Mouse (Mus musculus): ENCODE data around the gene Maff. TPM values are rescaled to one million over a fixed set of nuclear protein-coding genes. Genes with fewer than 3 reads are reported as not detected.

Maff gene
- total RNA-seq, 1 experiment from 2014 or later, result 5.8 TPM

GRCm38 (mm10) chr15:79359954-79360353 lies 13.5 kb downstream of the Maff start:
- no peak for ATAC-seq (replicated peaks; ENCODE audit: low read depth, poor library complexity, severe bottlenecking)

GRCm38 (mm10) chr15:79360371-79360770 lies 13.9 kb downstream of the Maff start:
- no peak for ATAC-seq (replicated peaks; ENCODE audit: low read depth, poor library complexity, severe bottlenecking)

- peak; percentile 60 for ATAC-seq (replicated peaks; ENCODE audit: low read depth, poor library complexity, severe bottlenecking)
These were observed 14.6 kb downstream of the Maff start for GRCm38 (mm10) chr15:79361023-79361422.

GRCm38 (mm10) chr15:79364120-79364519 lies 17.7 kb downstream of the Maff start:
- no peak for ATAC-seq (replicated peaks; ENCODE audit: low read depth, poor library complexity, severe bottlenecking)

- ATAC-seq (replicated peaks; ENCODE audit: low read depth, poor library complexity, severe bottlenecking), result no peak
These were observed 18.6 kb downstream of the Maff start for GRCm38 (mm10) chr15:79365068-79365467.

- ATAC-seq (replicated peaks; ENCODE audit: low read depth, poor library complexity, severe bottlenecking), result no peak
These were observed 20.0 kb downstream of the Maff start for GRCm38 (mm10) chr15:79366402-79366801.

- ATAC-seq (replicated peaks; ENCODE audit: low read depth, poor library complexity, severe bottlenecking), result no peak
These were observed 21.9 kb downstream of the Maff start for GRCm38 (mm10) chr15:79368313-79368811.

GRCm38 (mm10) chr15:79368861-79369440 lies 22.5 kb downstream of the Maff start:
- no peak for ATAC-seq (replicated peaks; ENCODE audit: low read depth, poor library complexity, severe bottlenecking)

- ATAC-seq (replicated peaks; ENCODE audit: low read depth, poor library complexity, severe bottlenecking), result no peak
These were observed 23.2 kb downstream of the Maff start for GRCm38 (mm10) chr15:79369452-79370280.

- peak; percentile 75 for ATAC-seq (replicated peaks; ENCODE audit: low read depth, poor library complexity, severe bottlenecking)
These were observed 23.9 kb downstream of the Maff start for GRCm38 (mm10) chr15:79370281-79370843.

- no peak for ATAC-seq (replicated peaks; ENCODE audit: low read depth, poor library complexity, severe bottlenecking)
These were observed 28.3 kb downstream of the Maff start for GRCm38 (mm10) chr15:79374760-79375159.

GRCm38 (mm10) chr15:79377681-79378080 lies 31.3 kb downstream of the Maff start:
- ATAC-seq (replicated peaks; ENCODE audit: low read depth, poor library complexity, severe bottlenecking), result no peak

GRCm38 (mm10) chr15:79378608-79379007 lies 32.2 kb downstream of the Maff start:
- ATAC-seq (replicated peaks; ENCODE audit: low read depth, poor library complexity, severe bottlenecking), result no peak

- ATAC-seq (replicated peaks; ENCODE audit: low read depth, poor library complexity, severe bottlenecking), result no peak
These were observed 33.2 kb downstream of the Maff start for GRCm38 (mm10) chr15:79379658-79380057.

- peak; percentile 93 for ATAC-seq (replicated peaks; ENCODE audit: low read depth, poor library complexity, severe bottlenecking)
These were observed 34.3 kb downstream of the Maff start for GRCm38 (mm10) chr15:79380468-79381444.

- ATAC-seq (replicated peaks; ENCODE audit: low read depth, poor library complexity, severe bottlenecking), result no peak
These were observed 35.2 kb downstream of the Maff start for GRCm38 (mm10) chr15:79381644-79382043.

- peak; percentile 29; the same call in 1 of the 2 replicates for ATAC-seq (replicated peaks; ENCODE audit: low read depth, poor library complexity, severe bottlenecking)
These were observed 40.7 kb downstream of the Maff start for GRCm38 (mm10) chr15:79387081-79387480.

- ATAC-seq (replicated peaks; ENCODE audit: low read depth, poor library complexity, severe bottlenecking), result no peak
These were observed 41.2 kb downstream of the Maff start for GRCm38 (mm10) chr15:79387611-79388010.

GRCm38 (mm10) chr15:79388171-79388570 lies 41.8 kb downstream of the Maff start:
- ATAC-seq (replicated peaks; ENCODE audit: low read depth, poor library complexity, severe bottlenecking), result no peak

- no peak for ATAC-seq (replicated peaks; ENCODE audit: low read depth, poor library complexity, severe bottlenecking)
These were observed 44.0 kb downstream of the Maff start for GRCm38 (mm10) chr15:79390434-79390833.
